Mouse (Mus musculus) embryonic facial prominence, embryonic 14.5 days (tissue): ENCODE results near the gene Ccdc182. TPM values are rescaled to one million over a fixed set of nuclear protein-coding genes. Genes with fewer than 3 reads are reported as not detected.
A peak's percentile ranks its signal among the peaks of the same experiment; 100 is the strongest.

Experiments
- ATAC-seq: fragments of 200-750 bp; cut with Nextera tagmentation; 2 replicates; pipeline ENCODE4 v1.8.0; 2017; ENCODE audit warnings: low read depth, moderate number of reproducible peaks, moderate TSS enrichment
- DNase-seq: peaks from one replicate; pipeline ENCODE4 v3.0.0-alpha.2; 2015; ENCODE audit warnings: low spot score
- H3K27ac ChIP-seq: fragments of 300-500 bp; sonication (generic); replicated peaks from 2 replicates; pipeline ENCODE4 v1.5.1; 2014; ENCODE audit warnings: low read depth, mild to moderate bottlenecking, low read length, moderate library complexity
- H3K27me3 ChIP-seq: fragments of 300-500 bp; sonication (generic); replicated peaks from 2 replicates; pipeline ENCODE4 v1.6.1; 2014; ENCODE audit warnings: low read length; ENCODE audit not compliant: control insufficient read depth, insufficient read depth
- H3K36me3 ChIP-seq: fragments of 300-500 bp; sonication (generic); 2 replicates; pipeline ENCODE4 v1.6.1; 2014; ENCODE audit warnings: low read length, mixed read lengths; ENCODE audit not compliant: control insufficient read depth, insufficient read depth
- H3K4me1 ChIP-seq: fragments of 300-500 bp; sonication (generic); 2 replicates; pipeline ENCODE4 v1.6.1; 2014; ENCODE audit warnings: antibody characterized with exemption, low read length; ENCODE audit not compliant: control insufficient read depth, insufficient read depth
- H3K4me2 ChIP-seq: fragments of 300-500 bp; sonication (generic); 2 replicates; pipeline ENCODE4 v1.6.1; 2014; ENCODE audit warnings: low read depth, mild to moderate bottlenecking, low read length, moderate library complexity, mixed read lengths
- H3K4me3 ChIP-seq: fragments of 300-500 bp; sonication (generic); 2 replicates; pipeline ENCODE4 v1.5.1; 2014; ENCODE audit warnings: low read depth, mild to moderate bottlenecking, low read length
- H3K9ac ChIP-seq: fragments of 300-500 bp; sonication (generic); 2 replicates; pipeline ENCODE4 v1.6.1; 2014; ENCODE audit warnings: low read depth, mild to moderate bottlenecking, low read length, moderate library complexity, mixed read lengths
- H3K9me3 ChIP-seq: fragments of 300-500 bp; sonication (generic); 2 replicates; pipeline ENCODE4 v1.6.1; 2016; ENCODE audit warnings: low read length; ENCODE audit not compliant: control insufficient read depth
- WGBS: fragments of 180-500 bp; shearing (Covaris S2); extraction: QIAGEN DNeasy Blood & Tissue Kit; methylation state at CpG from one replicate; pipeline ENCODE4 v1.1.7; 2014; 5-methylcytosine and 5-hydroxymethylcytosine counted together
- polyA plus RNA-seq: library from polyadenylated mRNA; unstranded; fragments of >200 nt; fragmentation: Nextera tagmentation; extraction: Ambion mirVana; gene quantifications from 2 replicates; pipeline ENCODE4 v1.2.1, GENCODE M21; 2014

Gene Ccdc182
- polyA plus RNA-seq: not detected in 2 replicates

DNA sequence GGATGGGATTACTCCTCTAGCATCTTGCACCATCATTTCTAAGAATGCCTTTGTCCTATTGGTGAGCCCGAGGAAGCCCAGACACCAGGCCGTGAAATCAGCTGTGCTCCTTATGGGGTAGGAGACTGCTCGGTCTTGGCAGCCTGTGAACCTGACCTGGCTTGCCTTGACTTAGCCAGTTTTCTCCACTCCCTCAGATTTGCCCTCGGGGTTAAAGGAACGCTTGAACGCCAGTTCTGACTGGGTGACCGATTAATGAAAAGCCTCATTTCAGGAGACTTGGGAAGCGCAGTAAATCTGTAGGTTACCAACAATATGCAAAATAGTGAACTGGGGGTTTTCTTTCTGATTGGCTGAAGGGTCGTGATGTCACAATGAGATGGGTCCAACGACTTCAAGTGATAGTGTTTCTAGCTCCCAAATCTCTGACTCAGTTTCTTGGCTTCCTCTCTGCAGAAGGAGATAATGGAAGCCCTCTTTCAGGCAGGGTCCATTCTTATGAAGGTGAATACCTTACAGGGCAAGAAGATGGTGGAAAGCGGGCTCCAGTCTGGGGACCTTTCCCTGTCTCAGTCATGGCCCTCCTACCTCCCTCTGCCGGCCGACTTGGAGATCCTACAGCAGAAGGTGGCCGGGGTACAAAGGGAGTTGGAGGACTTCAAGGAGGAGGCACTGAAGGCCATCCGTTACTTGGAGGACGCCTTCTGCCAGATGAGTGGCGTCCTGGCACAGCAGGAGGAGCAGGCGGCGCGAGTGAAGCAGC, at the start of gene Ccdc182:
Gene Ccdc182 (plus strand): TSS at position 428 of the 763 bp plus-strand sequence.
- H3K36me3 ChIP-seq: no peaks in the 10 kb centered on the region
- DNase-seq (no peak), ATAC-seq (no peak)
- no peaks in the 10 kb centered on the region for H3K9me3 ChIP-seq
- H3K9ac ChIP-seq: peak within 1 kb of the TSS; percentile 50
- H3K4me2 ChIP-seq: peak within 1 kb of the TSS; percentile 52
- peaks cover 6% of the 10 kb centered on the region; the same call in 1 of the 2 replicates for H3K4me1 ChIP-seq
- H3K4me3 ChIP-seq: peak within 1 kb of the TSS; percentile 27
- WGBS: 29% methylated on average over 17 of the region's 20 CpGs
- H3K27me3 ChIP-seq: no peaks in the 10 kb centered on the region
- H3K27ac ChIP-seq: no peak within 1 kb of the TSS

DNA sequence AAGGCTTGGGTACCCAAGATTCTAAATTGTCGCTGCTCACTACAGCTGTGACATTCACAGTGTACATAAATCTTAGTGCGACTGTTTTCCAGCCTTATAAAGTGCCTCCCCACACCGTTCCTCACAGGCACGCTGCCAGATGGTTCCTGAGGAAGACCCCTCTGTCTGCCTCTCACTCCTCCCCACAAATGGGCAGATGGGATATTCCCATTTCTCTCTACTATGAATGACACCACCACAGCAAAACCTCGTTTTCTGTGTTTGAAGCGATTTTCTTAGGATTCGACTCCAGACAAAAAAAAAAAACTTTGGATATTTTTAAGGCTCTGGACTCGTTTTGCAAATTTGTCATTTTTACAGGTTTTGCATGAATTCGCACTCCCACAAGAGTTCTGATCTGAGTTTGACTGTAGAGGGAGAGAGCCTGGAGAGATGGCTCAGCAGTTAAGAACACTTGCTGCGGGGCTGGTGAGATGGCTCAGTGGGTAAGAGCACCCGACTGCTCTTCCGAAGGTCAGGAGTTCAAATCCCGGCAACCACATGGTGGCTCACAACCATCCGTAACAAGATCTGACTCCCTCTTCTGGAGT, 48.2 kb upstream of the Ccdc182 start:
- Histone ChIP-seq H3K9ac (no peak overlapping the region), H3K9me3 (no peaks in the 10 kb centered on the region), H3K4me1 (peaks cover 11% of the 10 kb centered on the region), H3K27ac (no peak overlapping the region), H3K4me2 (no peak overlapping the region), H3K4me3 (no peak overlapping the region), H3K36me3 (no peaks in the 10 kb centered on the region), H3K27me3 (no peaks in the 10 kb centered on the region)
- WGBS: 82% methylated on average over 14 of the region's 14 CpGs
- DNase-seq: no peak
- ATAC-seq: no peak

DNA sequence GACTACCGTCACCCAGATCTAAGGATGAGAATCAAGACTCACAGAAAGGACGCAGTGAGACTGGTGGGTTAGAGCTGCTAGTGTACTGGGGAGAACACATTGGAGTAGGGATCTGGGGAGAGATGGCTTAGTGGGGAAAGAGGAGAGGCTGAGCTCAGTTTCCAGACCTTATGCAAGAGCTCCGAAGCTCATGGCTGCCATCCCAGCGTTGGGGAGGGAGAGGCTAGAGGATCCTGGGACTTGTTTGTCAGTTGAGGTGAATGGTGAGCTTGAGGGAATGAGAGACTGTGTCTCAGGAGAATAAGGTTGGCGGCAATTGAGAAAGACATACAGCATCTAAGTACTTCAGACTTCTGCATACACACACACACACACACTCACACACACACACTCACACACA, 45.2 kb upstream of the Ccdc182 start:
- Histone ChIP-seq H3K9me3 (no peaks in the 10 kb centered on the region), H3K4me2 (no peak overlapping the region), H3K9ac (no peak overlapping the region), H3K4me1 (no peaks in the 10 kb centered on the region), H3K27me3 (no peaks in the 10 kb centered on the region), H3K27ac (no peak overlapping the region), H3K4me3 (no peak overlapping the region), H3K36me3 (no peaks in the 10 kb centered on the region)
- 49% methylated on average over 5 of the region's 5 CpGs for WGBS
- DNase-seq (no peak), ATAC-seq (no peak)

DNA sequence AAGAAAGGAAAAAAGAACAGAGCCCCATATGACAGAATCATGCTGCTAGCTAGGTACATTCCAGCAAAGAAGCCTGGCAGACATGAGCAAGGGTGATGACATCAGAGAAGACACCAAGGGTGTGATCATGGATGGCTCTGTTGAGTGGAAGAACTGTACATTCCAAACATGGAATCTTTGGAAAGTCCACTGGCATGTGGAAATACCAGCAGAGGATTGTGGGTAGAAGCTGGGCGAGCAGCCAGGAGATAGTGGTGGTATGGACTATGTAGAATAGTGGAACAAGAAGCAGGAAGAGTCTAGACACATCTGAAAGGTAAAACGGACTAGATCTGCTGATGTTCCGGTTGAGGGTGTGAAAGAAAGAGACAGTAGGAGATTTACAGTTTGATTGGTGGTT, 43.3 kb upstream of the Ccdc182 start:
- H3K4me1 ChIP-seq: no peaks in the 10 kb centered on the region
- H3K27me3 ChIP-seq: no peaks in the 10 kb centered on the region
- no peaks in the 10 kb centered on the region for H3K9me3 ChIP-seq
- no peak overlapping the region for H3K9ac ChIP-seq
- WGBS: 83% methylated on average over 3 of the region's 3 CpGs
- ATAC-seq (no peak), DNase-seq (no peak)
- H3K4me2 ChIP-seq: no peak overlapping the region
- H3K4me3 ChIP-seq: no peak overlapping the region
- H3K27ac ChIP-seq: no peak overlapping the region
- H3K36me3 ChIP-seq: no peaks in the 10 kb centered on the region

DNA sequence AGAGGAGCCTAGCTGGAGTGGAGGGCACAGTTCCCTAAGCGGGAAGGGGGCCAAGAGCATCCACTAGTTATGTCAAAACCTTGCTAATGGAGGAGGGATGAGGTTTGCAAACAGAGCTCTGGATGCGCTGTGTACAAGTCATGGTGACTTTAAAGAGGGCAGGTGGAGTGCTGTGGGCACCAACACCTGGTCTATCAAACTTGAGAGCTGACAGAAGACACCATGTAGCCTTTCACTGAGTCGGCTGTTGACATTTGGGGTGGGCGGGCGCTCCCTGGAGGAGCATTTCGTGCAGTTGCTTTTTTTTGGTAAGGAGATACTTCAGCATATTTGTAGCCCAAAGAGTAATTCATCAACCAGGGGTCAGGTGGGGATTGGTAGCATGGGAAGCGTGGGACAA, 42.6 kb upstream of the Ccdc182 start:
- ATAC-seq (no peak), DNase-seq (no peak)
- Histone ChIP-seq H3K27me3 (no peaks in the 10 kb centered on the region), H3K4me3 (no peak overlapping the region), H3K4me1 (no peaks in the 10 kb centered on the region), H3K36me3 (no peaks in the 10 kb centered on the region), H3K9me3 (no peaks in the 10 kb centered on the region), H3K27ac (no peak overlapping the region), H3K4me2 (no peak overlapping the region), H3K9ac (no peak overlapping the region)
- 71% methylated on average over 7 of the region's 7 CpGs for WGBS

DNA sequence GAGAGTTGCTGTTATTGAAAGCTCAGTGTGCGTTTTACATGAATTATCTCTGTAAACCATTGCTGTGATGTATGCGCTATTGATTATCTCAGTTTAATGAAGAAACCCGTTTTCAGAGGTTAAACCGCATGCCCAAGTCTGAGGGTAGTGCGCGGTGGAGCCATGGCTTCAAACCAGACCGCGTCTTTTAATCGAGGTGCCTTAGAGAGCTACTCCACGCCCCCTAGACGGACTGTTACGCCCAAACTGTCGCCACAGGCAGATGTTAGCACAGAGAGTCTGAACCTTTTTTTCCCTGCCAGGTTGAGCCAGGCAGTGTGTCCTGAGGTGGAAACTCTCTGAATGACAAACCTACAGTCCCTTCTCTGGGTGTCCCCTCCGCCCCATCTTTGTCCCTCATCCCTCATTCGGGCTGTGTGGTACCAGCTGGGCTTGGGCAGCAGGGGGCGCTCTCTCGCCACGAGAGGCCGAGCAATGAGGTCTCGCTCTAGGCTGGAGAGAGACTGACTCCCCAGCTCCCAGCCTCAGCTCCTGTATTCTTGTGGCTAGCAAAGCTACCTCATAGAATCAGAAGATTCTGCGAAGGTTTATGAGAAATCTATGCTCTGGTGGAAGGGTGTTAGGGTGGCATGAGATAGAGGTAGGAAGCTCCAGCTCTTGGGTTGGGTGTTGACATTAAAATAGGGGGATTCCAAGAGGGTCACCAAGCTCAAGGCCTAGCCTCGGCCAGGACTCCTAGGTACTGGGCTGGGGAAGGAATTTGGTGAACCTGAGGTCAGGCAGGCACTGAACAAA, 41.7 kb upstream of the Ccdc182 start:
- H3K27ac ChIP-seq: no peak overlapping the region; the same call in 1 of the 2 replicates
- DNase-seq (peak; percentile 86), ATAC-seq (peak; percentile 92)
- H3K4me2 ChIP-seq: peak overlapping the region; percentile 47
- 11% methylated on average over 22 of the region's 22 CpGs for WGBS
- H3K9ac ChIP-seq: no peak overlapping the region
- peak overlapping the region; percentile 19; the same call in 1 of the 2 replicates for H3K4me3 ChIP-seq
- no peaks in the 10 kb centered on the region for H3K9me3 ChIP-seq
- no peaks in the 10 kb centered on the region for H3K36me3 ChIP-seq
- H3K27me3 ChIP-seq: no peaks in the 10 kb centered on the region
- no peaks in the 10 kb centered on the region for H3K4me1 ChIP-seq

DNA sequence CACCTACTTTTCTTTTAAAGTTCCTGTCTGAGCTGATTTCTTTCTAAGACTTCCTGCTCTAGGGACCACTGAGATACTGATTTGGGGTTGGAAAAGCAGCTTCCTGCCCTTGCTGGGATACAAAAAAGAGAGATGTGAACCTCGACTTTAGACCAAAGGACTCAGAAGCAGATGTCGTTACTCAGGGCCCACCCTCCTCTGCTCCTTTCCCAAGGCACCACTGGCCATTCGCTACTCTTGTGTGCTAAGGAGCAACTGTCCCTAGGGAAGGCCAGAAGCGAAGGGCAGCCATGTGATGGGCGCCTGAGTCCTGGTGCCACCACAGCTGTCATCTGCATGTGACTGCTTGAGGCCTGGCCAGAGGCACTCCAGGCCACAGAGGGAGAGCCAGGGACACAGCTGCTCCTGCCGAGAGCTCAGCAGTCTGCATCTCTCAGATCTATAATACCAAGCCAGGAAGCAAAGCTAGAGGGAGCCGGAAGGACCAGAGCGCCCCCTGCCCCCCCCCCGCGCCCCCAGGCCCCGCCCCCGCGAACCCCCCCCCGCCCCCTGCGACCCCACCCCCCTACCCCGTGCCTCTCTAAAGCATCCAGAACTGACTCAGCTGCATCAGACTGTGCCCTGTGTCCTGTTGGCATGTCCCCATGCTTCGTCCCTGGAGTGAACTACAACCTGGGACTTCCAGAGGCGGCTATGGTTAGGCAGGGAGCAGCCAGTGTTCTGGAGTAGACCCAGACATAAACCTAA, 40.9 kb upstream of the Ccdc182 start:
- peak; percentile 66 for DNase-seq
- ATAC-seq: peak; percentile 67
- no peak overlapping the region for H3K9ac ChIP-seq
- H3K27me3 ChIP-seq: no peaks in the 10 kb centered on the region
- H3K4me1 ChIP-seq: no peaks in the 10 kb centered on the region
- no peaks in the 10 kb centered on the region for H3K9me3 ChIP-seq
- H3K4me2 ChIP-seq: no peak overlapping the region
- 23% methylated on average over 13 of the region's 18 CpGs for WGBS
- no peak overlapping the region; the same call in 1 of the 2 replicates for H3K27ac ChIP-seq
- H3K36me3 ChIP-seq: no peaks in the 10 kb centered on the region
- no peak overlapping the region for H3K4me3 ChIP-seq

DNA sequence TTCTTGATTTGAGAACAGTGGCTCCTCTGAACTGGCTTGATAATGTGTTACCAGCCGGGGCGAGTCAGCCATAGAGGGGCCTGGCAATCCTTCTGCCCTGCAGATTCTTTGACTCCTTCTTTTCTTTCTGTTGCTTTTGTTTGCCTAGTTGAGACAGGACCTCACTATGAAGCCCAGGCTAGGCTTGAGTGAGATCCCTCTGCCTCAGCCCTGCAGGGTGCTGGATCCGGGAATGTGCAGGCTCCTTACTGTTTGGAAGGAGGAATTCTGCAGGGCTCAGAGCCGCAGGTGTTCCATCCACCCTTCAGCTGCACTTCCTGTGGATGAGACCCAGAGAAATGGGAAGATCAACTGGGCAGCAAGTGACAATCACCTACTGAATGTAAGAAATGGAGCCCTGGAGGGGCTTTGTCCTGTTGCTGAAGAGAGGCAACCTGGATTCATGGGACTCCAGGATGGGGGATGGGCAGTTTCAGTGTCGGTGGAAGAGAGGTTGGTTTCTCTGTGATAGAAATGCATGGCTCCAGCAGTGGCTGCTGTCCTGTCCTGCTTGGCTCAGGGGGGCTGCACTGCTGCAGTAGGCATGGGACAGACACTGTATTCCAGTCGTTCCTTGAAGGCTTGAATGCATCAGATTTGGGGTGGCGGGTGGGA, 40.2 kb upstream of the Ccdc182 start:
- 50% methylated on average over 7 of the region's 7 CpGs for WGBS
- H3K4me1 ChIP-seq: no peaks in the 10 kb centered on the region
- no peaks in the 10 kb centered on the region for H3K36me3 ChIP-seq
- H3K27me3 ChIP-seq: no peaks in the 10 kb centered on the region
- no peak overlapping the region for H3K27ac ChIP-seq
- H3K4me2 ChIP-seq: no peak overlapping the region
- no peak for DNase-seq
- ATAC-seq: no peak
- H3K4me3 ChIP-seq: no peak overlapping the region
- no peak overlapping the region for H3K9ac ChIP-seq
- H3K9me3 ChIP-seq: no peaks in the 10 kb centered on the region
